Mouse (Mus musculus) forebrain, embryonic 11.5 days (tissue): ENCODE data around the gene Abcc4. TPM values are rescaled to one million over a fixed set of nuclear protein-coding genes. Genes with fewer than 3 reads are reported as not detected.

Experiments used
- ATAC-seq: fragments of 200-750 bp; cut with Nextera tagmentation; replicated peaks from 2 replicates; pipeline ENCODE4 v1.8.0; 2017; ENCODE audit warnings: moderate TSS enrichment; ENCODE audit not compliant: low FRiP score
- DNase-seq: peaks from one replicate; pipeline ENCODE4 v3.0.0-alpha.2; 2017; ENCODE audit warnings: low spot score
- H3K27ac ChIP-seq: fragments of 300-500 bp; sonication (generic); 2 replicates; pipeline ENCODE4 v1.5.1; 2014; ENCODE audit warnings: low read depth, low read length
- H3K27me3 ChIP-seq: fragments of 300-500 bp; sonication (generic); 2 replicates; pipeline ENCODE4 v1.6.1; 2014; ENCODE audit warnings: mild to moderate bottlenecking, low read length, mixed read lengths; ENCODE audit not compliant: control insufficient read depth, insufficient read depth
- H3K36me3 ChIP-seq: fragments of 300-500 bp; sonication (generic); 2 replicates; pipeline ENCODE4 v1.6.1; 2014; ENCODE audit warnings: mild to moderate bottlenecking, low read length, moderate library complexity, mixed read lengths; ENCODE audit not compliant: control insufficient read depth, insufficient read depth
- H3K4me1 ChIP-seq: fragments of 300-500 bp; sonication (generic); replicated peaks from 2 replicates; pipeline ENCODE4 v1.6.1; 2014; ENCODE audit warnings: low read length, mixed read lengths; ENCODE audit not compliant: control insufficient read depth, insufficient read depth
- H3K4me2 ChIP-seq: fragments of 300-500 bp; sonication (generic); 2 replicates; pipeline ENCODE4 v1.6.1; 2014; ENCODE audit warnings: low read depth, mild to moderate bottlenecking, low read length, moderate library complexity, mixed read lengths; ENCODE audit not compliant: severe bottlenecking
- H3K4me3 ChIP-seq: fragments of 300-500 bp; sonication (generic); 2 replicates; pipeline ENCODE4 v1.5.1; 2014; ENCODE audit warnings: low read depth, low read length
- H3K9ac ChIP-seq: fragments of 300-500 bp; sonication (generic); 2 replicates; pipeline ENCODE4 v1.6.1; 2014; ENCODE audit warnings: low read length
- H3K9me3 ChIP-seq: fragments of 300-500 bp; sonication (generic); 2 replicates; pipeline ENCODE4 v1.6.1; 2016; ENCODE audit warnings: low read length, mixed read lengths; ENCODE audit not compliant: control insufficient read depth
- WGBS: fragments of 180-500 bp; shearing (Covaris S2); extraction: QIAGEN DNeasy Blood & Tissue Kit; methylation state at CpG from one replicate; pipeline ENCODE4 v1.1.7; 2014; 5-methylcytosine and 5-hydroxymethylcytosine counted together
- polyA plus RNA-seq: library from polyadenylated mRNA; unstranded; fragments of >200 nt; fragmentation: Nextera tagmentation; extraction: Ambion mirVana; gene quantifications from 2 replicates; pipeline ENCODE4 v1.2.1, GENCODE M21; 2014

Abcc4 gene
- polyA plus RNA-seq, 1 experiment from 2014 or later: 4.0 TPM

GRCm38 (mm10) chr14:118694321-118694720 lies 11.7 kb downstream of the Abcc4 start:
- no peak overlapping the region for H3K4me3 ChIP-seq
- no peak overlapping the region for H3K4me2 ChIP-seq
- H3K27ac ChIP-seq: no peak overlapping the region
- H3K4me1 ChIP-seq: no peaks in the 10 kb centered on the region; the same call in 1 of the 2 replicates
- no peak overlapping the region for H3K9ac ChIP-seq
- WGBS: 93% methylated on average over 7 of the region's 7 CpGs
- ATAC-seq (no peak), DNase-seq (no peak)
- H3K9me3 ChIP-seq: no peaks in the 10 kb centered on the region
- H3K36me3 ChIP-seq: no peaks in the 10 kb centered on the region
- H3K27me3 ChIP-seq: no peaks in the 10 kb centered on the region

DNA sequence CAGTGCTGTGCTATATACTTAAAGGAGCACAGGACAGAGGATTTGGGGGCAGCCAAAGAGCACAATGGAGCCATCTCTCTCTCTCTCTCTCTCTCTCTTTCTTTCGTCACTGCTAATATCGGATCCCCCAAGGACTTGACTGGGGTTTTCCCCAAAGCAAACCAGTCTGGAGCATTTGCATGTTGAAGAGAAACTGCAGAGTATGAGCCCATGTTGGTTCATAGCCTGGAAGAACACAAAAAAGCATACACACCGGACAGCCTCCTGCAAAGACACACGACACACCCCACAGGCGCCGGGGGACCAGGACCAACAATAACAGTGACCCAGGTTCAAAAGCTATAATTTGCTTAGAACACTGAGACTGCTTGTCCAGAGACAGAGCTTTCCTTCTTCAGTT lies 14.1 kb downstream of the Abcc4 start:
- Histone ChIP-seq H3K36me3 (no peaks in the 10 kb centered on the region), H3K27ac (no peak overlapping the region), H3K4me1 (no peaks in the 10 kb centered on the region), H3K4me3 (no peak overlapping the region), H3K4me2 (no peak overlapping the region), H3K27me3 (no peaks in the 10 kb centered on the region), H3K9ac (no peak overlapping the region), H3K9me3 (no peaks in the 10 kb centered on the region)
- ATAC-seq (no peak), DNase-seq (no peak)
- WGBS: 88% methylated on average over 6 of the region's 6 CpGs

GRCm38 (mm10) chr14:118691404-118691803 lies 14.6 kb downstream of the Abcc4 start:
- Histone ChIP-seq H3K27ac (no peak overlapping the region), H3K27me3 (no peaks in the 10 kb centered on the region)
- whole genome bisulfite sequencing: 88% methylated on average over 5 of the region's 5 CpGs

DNA sequence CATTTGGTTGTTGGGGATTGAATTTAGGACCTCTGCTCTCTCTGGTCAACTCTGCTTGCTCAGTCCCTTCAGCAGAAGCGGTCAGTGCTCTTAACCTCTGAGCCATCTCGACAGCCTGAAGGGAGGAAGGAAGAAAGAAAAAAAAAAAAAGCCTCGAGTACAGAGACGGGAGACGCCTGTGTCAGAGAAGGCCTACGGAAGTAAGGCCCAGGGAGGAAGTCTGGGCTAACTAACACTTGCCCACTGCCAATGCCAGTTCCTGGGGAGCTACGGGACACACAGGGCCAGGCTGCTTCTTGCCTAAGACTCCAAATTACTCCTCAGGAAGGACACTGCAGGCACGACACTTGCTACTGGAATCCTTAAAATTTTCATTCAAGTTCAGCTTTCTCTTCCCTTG lies 15.1 kb downstream of the Abcc4 start:
- WGBS: 75% methylated on average over 8 of the region's 8 CpGs
- Histone ChIP-seq H3K4me1 (no peaks in the 10 kb centered on the region), H3K9me3 (no peaks in the 10 kb centered on the region), H3K27ac (no peak overlapping the region), H3K4me2 (no peak overlapping the region), H3K4me3 (no peak overlapping the region), H3K27me3 (no peaks in the 10 kb centered on the region), H3K36me3 (no peaks in the 10 kb centered on the region), H3K9ac (no peak overlapping the region)
- ATAC-seq (no peak), DNase-seq (no peak)

More at GRCm38 (mm10) chr14:118691404-118691803, 14.6 kb downstream of the Abcc4 start:
- H3K9me3 ChIP-seq: no peaks in the 10 kb centered on the region
- no peak overlapping the region for H3K9ac ChIP-seq
- H3K4me2 ChIP-seq: no peak overlapping the region
- no peak for ATAC-seq
- no peaks in the 10 kb centered on the region for H3K4me1 ChIP-seq
- DNase-seq: no peak
- H3K4me3 ChIP-seq: no peak overlapping the region
- H3K36me3 ChIP-seq: no peaks in the 10 kb centered on the region

DNA sequence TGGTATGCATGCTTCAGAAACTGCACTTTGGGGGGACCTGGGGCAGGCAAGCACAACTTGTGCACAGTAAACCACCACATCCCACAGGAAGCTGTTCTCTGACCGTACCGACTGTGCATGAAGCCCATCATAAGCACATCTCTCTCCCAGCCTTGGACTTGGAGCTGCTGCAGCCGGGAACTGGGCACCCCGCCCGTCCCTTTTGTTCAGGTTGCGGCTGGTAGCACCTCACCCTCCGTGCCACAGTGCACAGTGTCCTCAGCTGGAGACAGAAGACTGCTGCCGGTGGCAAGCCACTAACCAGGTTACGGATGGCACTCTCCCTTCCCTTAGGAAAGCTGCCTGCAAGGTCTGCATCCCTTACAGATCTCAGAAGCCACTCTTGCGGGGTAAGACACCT lies 15.7 kb downstream of the Abcc4 start:
- 87% methylated on average over 10 of the region's 10 CpGs for WGBS
- Histone ChIP-seq H3K27me3 (no peaks in the 10 kb centered on the region), H3K36me3 (no peaks in the 10 kb centered on the region), H3K4me1 (no peaks in the 10 kb centered on the region), H3K9me3 (no peaks in the 10 kb centered on the region), H3K4me2 (no peak overlapping the region), H3K9ac (no peak overlapping the region), H3K27ac (no peak overlapping the region), H3K4me3 (no peak overlapping the region)
- DNase-seq: no peak
- ATAC-seq: no peak

GRCm38 (mm10) chr14:118688643-118689042 lies 17.4 kb downstream of the Abcc4 start:
- Histone ChIP-seq H3K4me1 (no peaks in the 10 kb centered on the region), H3K4me3 (no peak overlapping the region), H3K4me2 (no peak overlapping the region), H3K27me3 (no peaks in the 10 kb centered on the region), H3K9me3 (no peaks in the 10 kb centered on the region), H3K36me3 (no peaks in the 10 kb centered on the region), H3K27ac (no peak overlapping the region), H3K9ac (no peak overlapping the region)
- ATAC-seq: no peak; the same call in 1 of the 2 replicates
- WGBS: 78% methylated on average over 5 of the region's 5 CpGs
- DNase-seq: no peak

DNA sequence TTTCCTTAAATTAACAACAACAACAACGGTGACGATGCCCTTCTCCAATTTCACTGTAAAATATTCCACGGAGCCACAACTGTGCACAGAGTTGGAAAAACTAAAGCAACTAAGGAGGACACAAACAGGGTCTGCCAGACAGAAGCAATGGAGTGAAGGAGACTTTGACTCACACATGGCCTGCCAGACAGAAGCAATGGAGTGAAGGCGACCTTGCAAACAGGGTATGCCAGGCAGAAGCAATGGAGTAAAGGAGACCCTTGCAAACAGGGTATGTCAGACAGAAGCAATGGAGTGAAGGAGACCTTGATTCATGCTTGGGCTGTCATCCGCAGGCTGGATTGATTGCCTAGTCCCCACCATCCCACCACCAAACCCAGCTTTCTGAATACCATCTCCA lies 19.2 kb downstream of the Abcc4 start:
- ATAC-seq (no peak; the same call in 1 of the 2 replicates), DNase-seq (no peak)
- Histone ChIP-seq H3K36me3 (no peaks in the 10 kb centered on the region), H3K9me3 (no peaks in the 10 kb centered on the region), H3K9ac (no peak overlapping the region), H3K4me1 (no peaks in the 10 kb centered on the region), H3K27ac (no peak overlapping the region), H3K27me3 (no peaks in the 10 kb centered on the region), H3K4me2 (no peak overlapping the region), H3K4me3 (no peak overlapping the region)
- 86% methylated on average over 5 of the region's 5 CpGs for WGBS

GRCm38 (mm10) chr14:118685572-118685971 lies 20.4 kb downstream of the Abcc4 start:
- Histone ChIP-seq H3K9ac (no peak overlapping the region), H3K27ac (no peak overlapping the region), H3K4me3 (no peak overlapping the region), H3K4me1 (no peaks in the 10 kb centered on the region), H3K36me3 (no peaks in the 10 kb centered on the region), H3K4me2 (no peak overlapping the region), H3K9me3 (no peaks in the 10 kb centered on the region), H3K27me3 (no peaks in the 10 kb centered on the region)
- DNase-seq: no peak
- ATAC-seq: no peak
- 96% methylated on average over 6 of the region's 6 CpGs for WGBS

- Histone ChIP-seq H3K27me3 (no peaks in the 10 kb centered on the region), H3K4me3 (no peak overlapping the region), H3K27ac (no peak overlapping the region), H3K4me1 (no peaks in the 10 kb centered on the region), H3K9me3 (no peaks in the 10 kb centered on the region), H3K36me3 (no peaks in the 10 kb centered on the region), H3K9ac (no peak overlapping the region), H3K4me2 (no peak overlapping the region)
- WGBS: 79% methylated on average over 10 of the region's 10 CpGs
- ATAC-seq: no peak
- DNase-seq: no peak
Observed at GRCm38 (mm10) chr14:118682339-118683034, 23.5 kb downstream of the Abcc4 start.
